16 mouse cellular contexts compared by ENCODE assay signal in the genomic region with DNA sequence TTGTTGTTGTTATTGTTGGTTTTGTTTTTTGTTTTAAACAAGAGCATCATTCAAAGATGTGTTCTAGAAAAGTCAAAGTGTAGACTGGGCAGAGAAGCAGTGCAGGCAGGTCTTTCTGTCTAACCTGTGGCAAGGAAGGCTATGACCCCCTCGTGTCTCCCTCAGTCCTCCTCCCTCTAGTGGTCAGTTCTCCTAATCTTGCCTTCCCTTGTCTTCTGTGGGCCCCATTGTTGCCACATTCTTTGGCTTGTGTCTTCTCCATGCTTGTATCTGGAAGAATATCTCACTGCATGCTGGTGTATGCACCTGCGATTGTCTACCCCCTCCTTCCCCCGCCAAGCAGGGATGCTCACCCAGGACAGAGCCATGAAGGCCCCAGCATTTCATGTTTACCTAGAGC.
A peak's percentile ranks its signal among the peaks of the same experiment; 100 is the strongest.
DNase-seq lines count a peak whose midpoint lies in the region; ATAC-seq and TF ChIP-seq lines count a peak whose summit lies in the region.
"Had no signal": no experiment of that assay in that cellular context is flagged by ENCODE, and none has a peak within 500 bp of the region (broad histone marks: within the 10 kb centered on the region; RNA-seq: fewer than 3 reads in every experiment).

No protein-coding gene starts in this region.

- no peaks in the 10 kb centered on the region for H3K9me3 ChIP-seq in midbrain, embryonic 13.5 days
- H3K9me3 ChIP-seq in midbrain, embryonic 10.5 days (replicated peaks): no peaks in the 10 kb centered on the region
- H3K9me3 ChIP-seq: forebrain, embryonic 10.5 days; limb, embryonic 10.5 days; midbrain, embryonic 12.5 days; neural tube, embryonic 12.5 days had no signal

- no peak overlapping the region for H3K9ac ChIP-seq in midbrain, embryonic 13.5 days (replicated peaks)
- H3K9ac ChIP-seq: midbrain, embryonic 12.5 days; neural tube, embryonic 12.5 days had no signal

- ATAC-seq in midbrain, embryonic 13.5 days: no peak
- ATAC-seq in erythroid progenitor cell, adult 5-6 weeks (replicated peaks; ENCODE audit: low FRiP score, poor library complexity, severe bottlenecking): no peak

- H3K36me3 ChIP-seq in kidney, adult 2 months (ENCODE audit: control insufficient read depth, insufficient read depth, low read length): no peaks in the 10 kb centered on the region
- no peaks in the 10 kb centered on the region for H3K36me3 ChIP-seq in midbrain, embryonic 13.5 days
- no peaks in the 10 kb centered on the region for H3K36me3 ChIP-seq in midbrain, embryonic 10.5 days
- H3K36me3 ChIP-seq: forebrain, embryonic 10.5 days; limb, embryonic 10.5 days; midbrain, embryonic 12.5 days; neural tube, embryonic 12.5 days had no signal

- 76% methylated on average over 3 of the region's 3 CpGs for WGBS in kidney, adult 2 months
- 78% methylated on average over 3 of the region's 3 CpGs for WGBS in midbrain, embryonic 13.5 days
- 78% methylated on average over 3 of the region's 3 CpGs for WGBS in midbrain, embryonic 10.5 days

- H3K4me3 ChIP-seq in kidney, adult 2 months (ENCODE audit: insufficient read depth, low read depth, low read length): no peak overlapping the region
- H3K4me3 ChIP-seq in midbrain, embryonic 13.5 days (replicated peaks): no peak overlapping the region
- no peak overlapping the region for H3K4me3 ChIP-seq in midbrain, embryonic 10.5 days
- H3K4me3 ChIP-seq: forebrain, embryonic 10.5 days; limb, embryonic 10.5 days; midbrain, embryonic 12.5 days; neural tube, embryonic 12.5 days had no signal

- no peaks in the 10 kb centered on the region for H3K27me3 ChIP-seq in kidney, adult 2 months (replicated peaks; ENCODE audit: control insufficient read depth, insufficient read depth, low read length)
- no peaks in the 10 kb centered on the region for H3K27me3 ChIP-seq in midbrain, embryonic 13.5 days
- no peaks in the 10 kb centered on the region for H3K27me3 ChIP-seq in midbrain, embryonic 10.5 days (ENCODE audit: low read depth, poor library complexity, severe bottlenecking)
- H3K27me3 ChIP-seq: neural tube, embryonic 12.5 days had no signal

- no peak overlapping the region for H3K4me2 ChIP-seq in midbrain, embryonic 13.5 days (replicated peaks)
- H3K4me2 ChIP-seq: midbrain, embryonic 12.5 days; neural tube, embryonic 12.5 days had no signal

- H3K4me1 ChIP-seq in kidney, adult 2 months (ENCODE audit: control insufficient read depth, insufficient read depth, low read length): no peaks in the 10 kb centered on the region
- H3K4me1 ChIP-seq in midbrain, embryonic 13.5 days (replicated peaks): peaks cover 3% of the 10 kb centered on the region
- peaks cover 4% of the 10 kb centered on the region for H3K4me1 ChIP-seq in midbrain, embryonic 10.5 days

- no peak overlapping the region for H3K27ac ChIP-seq in kidney, adult 2 months (ENCODE audit: insufficient read depth, low read depth, low read length)
- peak overlapping the region; percentile 19; the same call in 1 of the 2 replicates for H3K27ac ChIP-seq in midbrain, embryonic 13.5 days
- no peak overlapping the region for H3K27ac ChIP-seq in midbrain, embryonic 10.5 days (replicated peaks)
- H3K27ac ChIP-seq: forebrain, embryonic 10.5 days; midbrain, embryonic 12.5 days; neural tube, embryonic 12.5 days had no signal

- no peak for DNase-seq in kidney, adult 2 months
- no peak for DNase-seq in kidney, adult 11 months
- no peak for DNase-seq in midbrain, embryonic 10.5 days (ENCODE audit: low spot score)
- DNase-seq in R1 (ENCODE audit: low read depth, low spot score): peak; percentile 52
- no peak for DNase-seq in adrenal gland, postnatal 36 days
- DNase-seq: cerebellum, adult 18-20 months; heart, postnatal 4 days; kidney, postnatal 36 days; layer of hippocampus, postnatal 36 days; thymus, adult 2 months had no signal

- peak; percentile 34; the same call in 1 of the 2 replicates for TF ChIP-seq CTCF in kidney, adult 2 months (conservative IDR thresholded peaks at IDR 0.05; ENCODE audit: insufficient read depth, insufficient read length, low read depth, low read length)

- no peak for TF ChIP-seq POLR2A in kidney, adult 2 months (IDR thresholded peaks at IDR 0.05; ENCODE audit: low read depth, low read length)
